Mouse (Mus musculus) frontal cortex, adult (tissue): ENCODE data around the gene Cdhr1.

Experiments
- ATAC-seq: cut with Nextera tagmentation; 2 replicates; pipeline ENCODE4 v1.9.2; 2017; ENCODE audit warnings: mild to moderate bottlenecking, moderate library complexity, mixed read lengths; ENCODE audit not compliant: low TSS enrichment

Gene Cdhr1

GRCm38 (mm10) chr14:37068516-37068915, 29.6 kb downstream of the Cdhr1 start:
- no peak for ATAC-seq

- ATAC-seq: no peak
Measured at GRCm38 (mm10) chr14:37067629-37068028, 30.5 kb downstream of the Cdhr1 start, which contains the start of gene Lrit2. TSS of gene Lrit2 (plus strand) at chr14:37067929.

- peak; percentile 98 for ATAC-seq
Measured at GRCm38 (mm10) chr14:37066636-37067035, 31.5 kb downstream of the Cdhr1 start.

GRCm38 (mm10) chr14:37064849-37065248, 33.3 kb downstream of the Cdhr1 start:
- ATAC-seq: no peak

GRCm38 (mm10) chr14:37048914-37049410, 49.2 kb downstream of the Cdhr1 start, which contains the start of gene Rgr:
TSS of gene Rgr (minus strand) at chr14:37048964.
- ATAC-seq: peak; percentile 94

- peak; percentile 74 for ATAC-seq
Measured at GRCm38 (mm10) chr14:37034432-37034831, 63.7 kb downstream of the Cdhr1 start.

- peak; percentile 95 for ATAC-seq
Measured at GRCm38 (mm10) chr14:37033241-37033640, 64.9 kb downstream of the Cdhr1 start.

GRCm38 (mm10) chr14:37032481-37033104, 65.6 kb downstream of the Cdhr1 start:
- ATAC-seq: 0 out of 2 replicates have a peak, but pooled peaks have one; percentile 6

GRCm38 (mm10) chr14:37028555-37028954, 69.6 kb downstream of the Cdhr1 start:
- no peak for ATAC-seq

- ATAC-seq: no peak
Measured at GRCm38 (mm10) chr14:37027951-37028350, 70.2 kb downstream of the Cdhr1 start.
